Mouse (Mus musculus) hindbrain, embryonic 10.5 days (tissue): ENCODE measurements at regions not wholly inside any gene's neighbourhood (a gene's known extent, or its start where the extent isn't known, plus 50 kb on each side); places are given as distances from the start of the nearest gene placed in this dataset.

Experiments used
- DNase-seq: peaks from one replicate; pipeline ENCODE4 v3.0.0-alpha.2; 2017; ENCODE audit warnings: low spot score
- H3K27ac ChIP-seq: fragments of 300-500 bp; sonication (generic); 2 replicates; pipeline ENCODE4 v1.5.1; 2016; ENCODE audit warnings: mild to moderate bottlenecking, moderate library complexity
- H3K27me3 ChIP-seq: fragments of 300-500 bp; sonication (generic); 2 replicates; pipeline ENCODE4 v1.6.1; 2016; ENCODE audit warnings: mild to moderate bottlenecking; ENCODE audit not compliant: poor library complexity, insufficient read depth, severe bottlenecking
- H3K36me3 ChIP-seq: fragments of 300-500 bp; sonication (generic); 2 replicates; pipeline ENCODE4 v1.6.1; 2016; ENCODE audit warnings: mild to moderate bottlenecking, moderate library complexity
- H3K4me1 ChIP-seq: fragments of 300-500 bp; sonication (generic); replicated peaks from 2 replicates; pipeline ENCODE4 v1.6.1; 2016; ENCODE audit warnings: mild to moderate bottlenecking
- H3K4me3 ChIP-seq: fragments of 300-500 bp; sonication (generic); 2 replicates; pipeline ENCODE4 v1.5.1; 2016; ENCODE audit warnings: mild to moderate bottlenecking, moderate library complexity
- H3K9me3 ChIP-seq: fragments of 300-500 bp; sonication (generic); 2 replicates; pipeline ENCODE4 v1.6.1; 2016; ENCODE audit warnings: mild to moderate bottlenecking, moderate library complexity
- WGBS: fragments of 180-500 bp; shearing (Covaris S2); methylation state at CpG from one replicate; pipeline ENCODE4 v1.1.7; 2016; 5-methylcytosine and 5-hydroxymethylcytosine counted together

GRCm38 (mm10) chr6:143482272-143482671 lies 315.3 kb downstream of the Etnk1 start:
- H3K27me3 ChIP-seq, result no peaks in the 10 kb centered on the region
- H3K36me3 ChIP-seq, result no peaks in the 10 kb centered on the region
- H3K4me1 ChIP-seq, result no peaks in the 10 kb centered on the region
- 85% methylated on average over 4 of the region's 4 CpGs for WGBS
- H3K9me3 ChIP-seq, result no peaks in the 10 kb centered on the region
- no peak for DNase-seq
- no peak overlapping the region for H3K4me3 ChIP-seq
- H3K27ac ChIP-seq, result no peak overlapping the region

GRCm38 (mm10) chr6:143482868-143483267 lies 315.8 kb downstream of the Etnk1 start:
- H3K27me3 ChIP-seq, result no peaks in the 10 kb centered on the region
- H3K4me1 ChIP-seq, result no peaks in the 10 kb centered on the region
- no peak overlapping the region for H3K4me3 ChIP-seq
- no peaks in the 10 kb centered on the region for H3K9me3 ChIP-seq
- no peaks in the 10 kb centered on the region for H3K36me3 ChIP-seq
- WGBS, result 89% methylated on average over 6 of the region's 6 CpGs
- H3K27ac ChIP-seq, result no peak overlapping the region
- DNase-seq, result no peak

- H3K4me3 ChIP-seq, result no peak overlapping the region
- H3K36me3 ChIP-seq, result no peaks in the 10 kb centered on the region
- no peaks in the 10 kb centered on the region for H3K9me3 ChIP-seq
- WGBS, result 95% methylated on average over 6 of the region's 6 CpGs
- H3K27me3 ChIP-seq, result no peaks in the 10 kb centered on the region
- no peak overlapping the region for H3K27ac ChIP-seq
- H3K4me1 ChIP-seq, result no peaks in the 10 kb centered on the region
- no peak for DNase-seq
Observed at GRCm38 (mm10) chr6:143484941-143485340, 317.9 kb downstream of the Etnk1 start.

GRCm38 (mm10) chr6:143487003-143487402 lies 320.0 kb downstream of the Etnk1 start:
- WGBS, result 88% methylated on average over 10 of the region's 10 CpGs
- H3K27me3 ChIP-seq, result no peaks in the 10 kb centered on the region
- H3K4me1 ChIP-seq, result no peaks in the 10 kb centered on the region
- no peaks in the 10 kb centered on the region for H3K9me3 ChIP-seq
- H3K27ac ChIP-seq, result no peak overlapping the region
- no peak overlapping the region for H3K4me3 ChIP-seq
- no peak for DNase-seq
- no peaks in the 10 kb centered on the region for H3K36me3 ChIP-seq

GRCm38 (mm10) chr6:143490019-143490418 lies 323.0 kb downstream of the Etnk1 start:
- Histone ChIP-seq H3K4me1 (peaks cover 7% of the 10 kb centered on the region; the same call in 1 of the 2 replicates), H3K4me3 (no peak overlapping the region), H3K27me3 (no peaks in the 10 kb centered on the region), H3K27ac (no peak overlapping the region), H3K36me3 (no peaks in the 10 kb centered on the region), H3K9me3 (0 out of 2 replicates have a peak, but pooled peaks cover 3% of the 10 kb centered on the region)
- no peak for DNase-seq
- 96% methylated on average over 6 of the region's 6 CpGs for WGBS

GRCm38 (mm10) chr6:143491380-143491779 lies 324.4 kb downstream of the Etnk1 start:
- Histone ChIP-seq H3K36me3 (no peaks in the 10 kb centered on the region), H3K4me3 (no peak overlapping the region), H3K27ac (no peak overlapping the region), H3K4me1 (peaks cover 8% of the 10 kb centered on the region; the same call in 1 of the 2 replicates), H3K9me3 (0 out of 2 replicates have a peak, but pooled peaks cover 3% of the 10 kb centered on the region), H3K27me3 (no peaks in the 10 kb centered on the region)
- WGBS, result 98% methylated on average over 5 of the region's 5 CpGs
- DNase-seq, result no peak

GRCm38 (mm10) chr6:143493543-143493942 lies 326.5 kb downstream of the Etnk1 start:
- 95% methylated on average over 3 of the region's 3 CpGs for WGBS
- 0 out of 2 replicates have a peak, but pooled peaks cover 3% of the 10 kb centered on the region for H3K9me3 ChIP-seq
- DNase-seq, result no peak
- peaks cover 8% of the 10 kb centered on the region; the same call in 1 of the 2 replicates for H3K4me1 ChIP-seq
- H3K27me3 ChIP-seq, result no peaks in the 10 kb centered on the region
- no peaks in the 10 kb centered on the region for H3K36me3 ChIP-seq
- no peak overlapping the region for H3K4me3 ChIP-seq
- no peak overlapping the region for H3K27ac ChIP-seq

GRCm38 (mm10) chr6:143494341-143494740 lies 327.3 kb downstream of the Etnk1 start:
- no peak overlapping the region for H3K27ac ChIP-seq
- H3K9me3 ChIP-seq, result 0 out of 2 replicates have a peak, but pooled peaks cover 3% of the 10 kb centered on the region
- H3K36me3 ChIP-seq, result no peaks in the 10 kb centered on the region
- no peak for DNase-seq
- no peaks in the 10 kb centered on the region for H3K27me3 ChIP-seq
- H3K4me3 ChIP-seq, result no peak overlapping the region
- peaks cover 8% of the 10 kb centered on the region; the same call in 1 of the 2 replicates for H3K4me1 ChIP-seq
- 86% methylated on average over 11 of the region's 11 CpGs for WGBS

GRCm38 (mm10) chr6:143494886-143495285 lies 327.9 kb downstream of the Etnk1 start:
- Histone ChIP-seq H3K4me1 (peaks cover 8% of the 10 kb centered on the region; the same call in 1 of the 2 replicates), H3K4me3 (no peak overlapping the region), H3K36me3 (no peaks in the 10 kb centered on the region), H3K27ac (no peak overlapping the region), H3K9me3 (0 out of 2 replicates have a peak, but pooled peaks cover 3% of the 10 kb centered on the region), H3K27me3 (no peaks in the 10 kb centered on the region)
- no peak for DNase-seq
- WGBS, result 61% methylated on average over 7 of the region's 7 CpGs

GRCm38 (mm10) chr6:143498764-143499163 lies 331.7 kb downstream of the Etnk1 start:
- Histone ChIP-seq H3K4me3 (no peak overlapping the region), H3K4me1 (peaks cover 12% of the 10 kb centered on the region; the same call in 1 of the 2 replicates), H3K9me3 (no peaks in the 10 kb centered on the region), H3K27me3 (no peaks in the 10 kb centered on the region), H3K36me3 (no peaks in the 10 kb centered on the region), H3K27ac (no peak overlapping the region)
- WGBS, result 84% methylated on average over 14 of the region's 14 CpGs
- no peak for DNase-seq

GRCm38 (mm10) chr6:143499259-143500043 lies 332.4 kb downstream of the Etnk1 start:
- 82% methylated on average over 19 of the region's 19 CpGs for WGBS
- H3K27ac ChIP-seq, result no peak overlapping the region
- H3K4me3 ChIP-seq, result no peak overlapping the region
- no peaks in the 10 kb centered on the region for H3K36me3 ChIP-seq
- H3K9me3 ChIP-seq, result no peaks in the 10 kb centered on the region
- H3K4me1 ChIP-seq, result peaks cover 11% of the 10 kb centered on the region; the same call in 1 of the 2 replicates
- no peak for DNase-seq
- no peaks in the 10 kb centered on the region for H3K27me3 ChIP-seq

GRCm38 (mm10) chr6:143502803-143503202 lies 335.8 kb downstream of the Etnk1 start:
- no peaks in the 10 kb centered on the region for H3K27me3 ChIP-seq
- no peaks in the 10 kb centered on the region for H3K9me3 ChIP-seq
- no peak overlapping the region for H3K27ac ChIP-seq
- DNase-seq, result no peak
- H3K4me1 ChIP-seq, result 0 out of 2 replicates have a peak, but pooled peaks cover 4% of the 10 kb centered on the region
- no peaks in the 10 kb centered on the region for H3K36me3 ChIP-seq
- no peak overlapping the region for H3K4me3 ChIP-seq
- WGBS, result 82% methylated on average over 8 of the region's 8 CpGs

- WGBS, result 87% methylated on average over 4 of the region's 4 CpGs
- Histone ChIP-seq H3K4me1 (0 out of 2 replicates have a peak, but pooled peaks cover 4% of the 10 kb centered on the region), H3K4me3 (no peak overlapping the region), H3K27ac (no peak overlapping the region), H3K27me3 (no peaks in the 10 kb centered on the region), H3K9me3 (no peaks in the 10 kb centered on the region), H3K36me3 (no peaks in the 10 kb centered on the region)
- DNase-seq, result no peak
Observed at GRCm38 (mm10) chr6:143503953-143504352, 336.9 kb downstream of the Etnk1 start.
